Mouse (Mus musculus) adrenal gland, adult (tissue): Measurements from ENCODE around the gene Dcdc2b.

Source experiments
- DNase-seq, 2 experiments: peaks; one replicate each; pipeline ENCODE4 v3.0.0; 2022 to 2023; ENCODE audit warnings: low spot score in 1 of 2; ENCODE audit not compliant: inconsistent age in 2 of 2

The Dcdc2b gene

GRCm38 (mm10) chr4:129582251-129582650 is 31.8 kb downstream of the Dcdc2b start:
- no peak for DNase-seq

- DNase-seq = peak in 1 of 2 experiments; percentile 34
Observed at GRCm38 (mm10) chr4:129580347-129580746, 33.7 kb downstream of the Dcdc2b start.

- peak; percentile 60 to 74 for DNase-seq
Observed at GRCm38 (mm10) chr4:129578466-129578865, 35.6 kb downstream of the Dcdc2b start, which contains the start of gene Fam167b. TSS of gene Fam167b (minus strand) at chr4:129578549.

- no peak for DNase-seq
Observed at GRCm38 (mm10) chr4:129577688-129578087, 36.4 kb downstream of the Dcdc2b start.

GRCm38 (mm10) chr4:129576863-129577491 is 37.1 kb downstream of the Dcdc2b start:
- peak; percentile 80 to 91 for DNase-seq

- no peak for DNase-seq
Observed at GRCm38 (mm10) chr4:129575171-129575844, 38.7 kb downstream of the Dcdc2b start.

GRCm38 (mm10) chr4:129573430-129573829 is 40.6 kb downstream of the Dcdc2b start, which contains the start of gene Lck:
TSS of gene Lck (minus strand) at chr4:129573641.
- DNase-seq = peak in 1 of 2 experiments; percentile 30

- DNase-seq = peak in 1 of 2 experiments; percentile 58
Observed at GRCm38 (mm10) chr4:129573093-129573370, 41.0 kb downstream of the Dcdc2b start.

- DNase-seq = peak; percentile 55 to 65
Observed at GRCm38 (mm10) chr4:129572236-129573092, 41.6 kb downstream of the Dcdc2b start.

GRCm38 (mm10) chr4:129571551-129572084 is 42.4 kb downstream of the Dcdc2b start:
- DNase-seq = no peak

GRCm38 (mm10) chr4:129570028-129570427 is 44.0 kb downstream of the Dcdc2b start:
- DNase-seq = no peak

GRCm38 (mm10) chr4:129568366-129568765 is 45.7 kb downstream of the Dcdc2b start:
- DNase-seq = peak in 1 of 2 experiments; percentile 71

- DNase-seq = no peak
Observed at GRCm38 (mm10) chr4:129565139-129565538, 48.9 kb downstream of the Dcdc2b start.

- DNase-seq = no peak
Observed at GRCm38 (mm10) chr4:129563718-129564117, 50.3 kb downstream of the Dcdc2b start.

GRCm38 (mm10) chr4:129561184-129561583 is 52.9 kb downstream of the Dcdc2b start:
- no peak for DNase-seq
